Mouse (Mus musculus): ENCODE results near the gene Tmcc1. TPM values are rescaled to one million over a fixed set of nuclear protein-coding genes. Genes with fewer than 3 reads are reported as not detected.

Gene Tmcc1
- polyA plus RNA-seq, 1 experiment from 2014 or later: 28.8 TPM

DNA sequence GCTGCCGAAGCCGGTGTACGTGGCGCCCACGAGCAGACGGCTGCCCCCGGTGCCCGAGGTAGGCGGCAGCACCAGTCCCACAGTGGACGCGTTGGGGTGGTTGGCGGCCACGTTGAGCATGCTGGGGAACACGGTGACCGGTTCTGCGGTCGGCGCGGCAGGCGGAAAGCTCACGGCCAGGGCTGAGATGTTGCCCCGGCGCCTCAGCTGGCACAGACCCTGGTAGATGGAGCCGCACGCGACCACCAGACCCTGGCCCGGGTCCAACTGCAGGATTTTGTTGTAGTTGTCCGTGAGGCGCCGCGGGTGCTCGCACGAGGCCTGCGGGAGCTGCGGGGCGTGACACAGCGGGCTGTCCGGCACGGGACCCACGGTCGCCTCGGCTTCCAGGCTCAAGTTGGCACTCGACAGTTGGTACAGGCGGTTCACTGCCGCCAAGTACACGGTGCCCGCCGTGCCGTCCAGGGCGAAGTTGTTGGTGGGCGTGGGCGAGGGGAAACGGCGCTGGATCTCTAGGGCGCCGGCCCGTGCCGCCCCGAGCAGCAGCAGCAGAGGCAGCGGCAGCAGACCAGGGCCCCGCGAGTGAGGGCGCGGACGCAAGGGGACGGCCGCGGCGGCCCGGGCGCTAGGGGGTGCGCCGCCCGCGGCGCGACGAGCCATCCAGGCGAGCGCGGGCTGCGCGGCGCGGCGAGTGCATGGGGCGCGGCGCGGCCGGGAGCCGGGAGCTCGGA is 199.0 kb downstream of the Tmcc1 start:
- peak overlapping the region; percentile 51 for H3K4me3 ChIP-seq
- no peaks in the 10 kb centered on the region for H3K9me3 ChIP-seq
- peak overlapping the region; percentile 33 for H3K9ac ChIP-seq
- H3K4me2 ChIP-seq: peak overlapping the region; percentile 88
- H3K27me3 ChIP-seq (replicated peaks): peaks cover 47% of the 10 kb centered on the region
- peaks cover 21% of the 10 kb centered on the region for H3K4me1 ChIP-seq
- H3K27ac ChIP-seq: no peak overlapping the region
- no peaks in the 10 kb centered on the region for H3K36me3 ChIP-seq (replicated peaks)
- ATAC-seq (replicated peaks): no peak
- WGBS: under 1% methylated on average over 85 of the region's 93 CpGs

DNA sequence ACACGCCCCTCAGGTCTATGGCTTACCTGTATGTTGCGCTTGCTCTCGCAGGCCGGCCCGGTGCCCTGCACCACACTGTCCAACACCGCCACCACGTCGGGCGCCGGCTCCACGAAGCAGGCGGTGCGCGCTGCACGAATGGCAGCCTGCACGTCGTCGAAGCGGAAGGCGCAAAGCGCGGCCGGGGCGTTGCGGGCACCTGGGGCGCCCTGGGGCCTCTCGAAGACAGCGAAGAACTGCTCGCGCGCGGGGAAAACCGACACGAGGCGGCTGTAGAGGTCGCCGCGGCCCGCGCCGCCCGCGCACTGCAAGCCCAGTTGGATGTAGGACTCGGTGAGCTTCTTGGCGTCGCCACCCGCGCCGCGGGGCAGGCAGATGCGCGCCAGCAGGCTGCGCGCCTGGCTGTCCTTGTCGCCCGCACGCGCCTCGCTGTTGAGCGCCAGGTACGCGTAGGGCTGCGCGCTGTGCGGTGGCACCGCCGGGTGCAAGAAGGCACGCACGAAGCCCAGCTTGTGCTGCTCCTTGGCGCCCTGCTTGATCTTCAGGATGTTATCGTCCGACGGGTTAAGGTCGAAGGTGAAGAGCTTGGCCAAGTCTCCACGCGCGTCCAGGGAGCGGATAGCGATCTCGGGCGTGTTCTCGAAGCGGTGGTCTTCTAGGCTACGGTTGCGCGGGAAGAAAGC is 199.7 kb downstream of the Tmcc1 start:
- peaks cover 21% of the 10 kb centered on the region for H3K4me1 ChIP-seq
- ATAC-seq (replicated peaks): peak; percentile 40; the same call in 1 of the 2 replicates
- no peaks in the 10 kb centered on the region for H3K36me3 ChIP-seq (replicated peaks)
- WGBS: 1% methylated on average over 86 of the region's 86 CpGs
- peak overlapping the region; percentile 33; the same call in 1 of the 2 replicates for H3K9ac ChIP-seq
- H3K9me3 ChIP-seq: no peaks in the 10 kb centered on the region
- H3K27ac ChIP-seq: no peak overlapping the region
- H3K27me3 ChIP-seq (replicated peaks): peaks cover 47% of the 10 kb centered on the region
- peak overlapping the region; percentile 88 for H3K4me2 ChIP-seq
- H3K4me3 ChIP-seq: peak overlapping the region; percentile 51

DNA sequence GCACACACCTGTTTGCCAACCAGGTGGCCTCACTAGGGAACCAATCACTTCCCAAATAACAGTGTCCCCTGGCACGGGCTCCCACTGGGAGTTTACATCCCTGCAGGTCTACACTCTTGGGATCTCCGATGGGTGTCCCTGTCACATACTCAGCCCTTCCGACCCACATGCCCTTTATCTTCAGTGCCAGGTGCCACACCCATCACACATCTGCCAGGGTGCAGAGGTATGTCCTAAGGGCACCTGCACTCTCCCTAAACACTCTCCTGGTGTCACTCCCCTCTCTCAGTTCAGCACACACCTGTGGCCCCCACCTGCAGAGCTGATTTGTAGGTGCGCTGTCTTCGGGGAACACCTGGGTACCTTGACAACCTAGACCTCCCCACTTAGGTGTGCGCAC is 200.3 kb downstream of the Tmcc1 start:
- H3K4me2 ChIP-seq: peak overlapping the region; percentile 88
- H3K27me3 ChIP-seq (replicated peaks): peaks cover 47% of the 10 kb centered on the region
- H3K9me3 ChIP-seq: no peaks in the 10 kb centered on the region
- H3K27ac ChIP-seq: no peak overlapping the region
- H3K4me1 ChIP-seq: peaks cover 21% of the 10 kb centered on the region
- ATAC-seq (replicated peaks): no peak
- 45% methylated on average over 6 of the region's 6 CpGs for WGBS
- no peaks in the 10 kb centered on the region for H3K36me3 ChIP-seq (replicated peaks)
- H3K4me3 ChIP-seq: peak overlapping the region; percentile 51
- no peak overlapping the region; the same call in 1 of the 2 replicates for H3K9ac ChIP-seq

DNA sequence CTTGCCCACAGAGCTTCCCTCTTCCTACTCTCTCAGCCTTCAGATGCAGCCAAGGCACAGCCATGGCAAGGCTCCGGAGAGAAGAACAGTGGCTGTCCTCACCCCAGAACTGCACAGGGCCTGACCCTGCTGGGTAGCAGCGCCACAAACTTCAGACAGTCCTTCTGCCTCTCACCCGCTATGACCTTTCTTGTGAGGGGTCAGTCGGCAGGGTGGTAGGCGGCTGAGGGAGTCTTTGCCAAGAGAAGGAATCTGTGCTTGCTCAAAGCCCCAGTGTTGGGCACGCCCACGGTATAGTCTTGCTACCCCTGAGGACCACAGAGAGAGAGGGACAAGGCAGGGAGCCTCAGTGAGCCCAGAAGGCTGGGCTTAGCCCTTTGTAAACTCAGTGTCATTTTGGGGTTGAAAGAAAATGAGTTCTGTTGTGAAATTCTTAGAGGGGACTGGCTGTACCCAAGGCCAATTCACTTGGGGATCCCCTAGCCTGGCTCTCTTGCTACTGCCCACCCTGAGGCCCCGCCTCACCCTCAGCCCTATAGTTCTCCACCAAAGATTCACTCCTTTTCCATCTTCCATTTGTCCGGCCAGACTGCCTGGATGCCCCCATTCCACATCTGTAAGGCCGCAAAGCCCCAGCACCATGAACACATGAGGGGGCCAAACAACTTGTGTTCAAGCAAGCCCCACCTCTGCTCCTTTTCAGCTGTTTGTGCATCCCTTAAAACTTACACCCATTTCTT is 201.2 kb downstream of the Tmcc1 start:
- 0 out of 2 replicates have a peak overlapping the region, but pooled peaks have one; percentile 2 for H3K4me3 ChIP-seq
- peaks cover 47% of the 10 kb centered on the region for H3K27me3 ChIP-seq (replicated peaks)
- H3K4me2 ChIP-seq: peak overlapping the region; percentile 6; the same call in 1 of the 2 replicates
- H3K9me3 ChIP-seq: no peaks in the 10 kb centered on the region
- WGBS: 35% methylated on average over 10 of the region's 10 CpGs
- H3K9ac ChIP-seq: no peak overlapping the region
- ATAC-seq (replicated peaks): no peak
- H3K36me3 ChIP-seq (replicated peaks): no peaks in the 10 kb centered on the region
- H3K27ac ChIP-seq: no peak overlapping the region
- H3K4me1 ChIP-seq: peaks cover 24% of the 10 kb centered on the region

- Histone ChIP-seq H3K9me3 (no peaks in the 10 kb centered on the region), H3K9ac (no peak overlapping the region), H3K27ac (no peak overlapping the region), H3K4me1 (peaks cover 30% of the 10 kb centered on the region), H3K4me2 (peak overlapping the region; percentile 6; the same call in 1 of the 2 replicates), H3K4me3 (0 out of 2 replicates have a peak overlapping the region, but pooled peaks have one; percentile 2), H3K36me3 (replicated peaks) (no peaks in the 10 kb centered on the region), H3K27me3 (replicated peaks) (peaks cover 47% of the 10 kb centered on the region)
- 31% methylated on average over 13 of the region's 13 CpGs for WGBS
- ATAC-seq (replicated peaks): no peak
Measured at GRCm38 (mm10) chr6:115991108-115991880, 202.0 kb downstream of the Tmcc1 start.

- H3K9me3 ChIP-seq: no peaks in the 10 kb centered on the region
- no peak overlapping the region for H3K4me3 ChIP-seq
- no peaks in the 10 kb centered on the region for H3K36me3 ChIP-seq (replicated peaks)
- H3K4me2 ChIP-seq: no peak overlapping the region
- no peak overlapping the region for H3K9ac ChIP-seq
- WGBS: 86% methylated on average over 9 of the region's 9 CpGs
- no peak overlapping the region for H3K27ac ChIP-seq
- peaks cover 40% of the 10 kb centered on the region for H3K27me3 ChIP-seq (replicated peaks)
- H3K4me1 ChIP-seq: peaks cover 35% of the 10 kb centered on the region
- ATAC-seq (replicated peaks): no peak
Measured at GRCm38 (mm10) chr6:115990479-115990878, 202.8 kb downstream of the Tmcc1 start.

GRCm38 (mm10) chr6:115990056-115990455 is 203.2 kb downstream of the Tmcc1 start:
- 89% methylated on average over 3 of the region's 3 CpGs for WGBS
- Histone ChIP-seq H3K9me3 (no peaks in the 10 kb centered on the region), H3K27ac (no peak overlapping the region), H3K4me3 (no peak overlapping the region), H3K4me2 (no peak overlapping the region), H3K27me3 (replicated peaks) (peaks cover 40% of the 10 kb centered on the region), H3K36me3 (replicated peaks) (no peaks in the 10 kb centered on the region), H3K9ac (no peak overlapping the region), H3K4me1 (peaks cover 37% of the 10 kb centered on the region)
- no peak for ATAC-seq (replicated peaks)

- Histone ChIP-seq H3K4me3 (no peak overlapping the region), H3K9ac (no peak overlapping the region), H3K9me3 (no peaks in the 10 kb centered on the region), H3K36me3 (replicated peaks) (no peaks in the 10 kb centered on the region), H3K27me3 (replicated peaks) (peaks cover 40% of the 10 kb centered on the region), H3K27ac (no peak overlapping the region), H3K4me2 (no peak overlapping the region), H3K4me1 (peaks cover 38% of the 10 kb centered on the region)
- ATAC-seq (replicated peaks): no peak
- WGBS: 66% methylated on average over 4 of the region's 4 CpGs
Measured at GRCm38 (mm10) chr6:115989607-115990006, 203.7 kb downstream of the Tmcc1 start.

DNA sequence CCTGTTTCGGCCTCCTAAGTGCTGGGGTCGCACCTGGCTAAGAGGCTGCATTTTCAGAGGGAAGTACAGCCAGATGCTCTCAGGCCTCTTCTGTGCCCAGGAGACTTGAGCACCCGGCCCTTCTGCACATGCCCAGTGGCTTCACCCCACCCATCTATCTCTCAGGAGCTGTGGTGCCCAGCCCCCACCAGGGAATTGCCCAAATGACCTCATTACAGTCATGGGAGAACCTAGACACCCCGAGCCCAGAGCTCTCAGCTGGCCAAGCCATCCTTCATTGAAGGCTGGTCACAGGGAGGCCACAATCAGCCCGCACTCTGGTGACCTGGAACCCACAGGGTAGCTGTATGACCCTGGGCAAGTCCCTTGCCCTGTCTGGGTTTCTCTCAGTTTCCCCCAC is 204.3 kb downstream of the Tmcc1 start:
- WGBS: 77% methylated on average over 5 of the region's 5 CpGs
- H3K27me3 ChIP-seq (replicated peaks): peaks cover 34% of the 10 kb centered on the region
- H3K4me3 ChIP-seq: no peak overlapping the region
- H3K9me3 ChIP-seq: no peaks in the 10 kb centered on the region
- peaks cover 33% of the 10 kb centered on the region for H3K4me1 ChIP-seq
- no peaks in the 10 kb centered on the region for H3K36me3 ChIP-seq (replicated peaks)
- H3K4me2 ChIP-seq: no peak overlapping the region
- H3K27ac ChIP-seq: no peak overlapping the region
- no peak for ATAC-seq (replicated peaks)
- no peak overlapping the region for H3K9ac ChIP-seq

DNA sequence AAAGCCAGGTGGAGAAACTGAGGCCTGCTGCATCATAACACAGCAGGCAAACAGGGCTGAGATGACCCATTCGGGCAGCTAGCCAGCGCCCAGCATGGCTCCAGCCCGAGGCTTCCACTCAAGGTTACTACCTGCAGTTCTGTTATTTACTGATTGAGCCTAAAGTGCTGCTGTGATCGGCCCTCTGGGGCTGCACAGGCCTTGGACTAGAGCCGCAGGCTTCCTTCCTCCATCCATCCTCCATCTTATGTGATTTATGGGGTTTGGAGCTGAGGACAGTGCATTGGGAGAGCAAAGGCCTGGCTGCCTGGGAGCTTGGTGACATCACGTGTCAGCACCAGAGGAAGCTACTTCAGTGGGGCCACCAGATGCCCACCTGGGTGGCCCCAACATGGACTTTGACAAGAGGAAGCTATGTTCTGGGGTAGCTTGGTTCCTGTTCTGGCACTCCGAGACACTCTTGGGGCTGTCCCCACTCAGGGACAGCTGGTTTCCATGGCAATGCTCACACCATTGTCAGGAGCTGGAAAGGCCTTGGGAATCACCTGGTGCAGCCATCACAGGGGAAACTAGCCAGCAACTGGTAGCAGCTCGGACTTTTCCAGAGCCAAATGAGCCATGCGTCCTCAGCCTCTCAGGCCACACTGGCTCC is 206.1 kb downstream of the Tmcc1 start:
- WGBS: 65% methylated on average over 9 of the region's 9 CpGs
- Histone ChIP-seq H3K9ac (no peak overlapping the region), H3K27ac (no peak overlapping the region), H3K4me1 (peaks cover 22% of the 10 kb centered on the region), H3K27me3 (replicated peaks) (peaks cover 16% of the 10 kb centered on the region), H3K9me3 (no peaks in the 10 kb centered on the region), H3K36me3 (replicated peaks) (no peaks in the 10 kb centered on the region), H3K4me3 (no peak overlapping the region), H3K4me2 (no peak overlapping the region)
- no peak for ATAC-seq (replicated peaks)

DNA sequence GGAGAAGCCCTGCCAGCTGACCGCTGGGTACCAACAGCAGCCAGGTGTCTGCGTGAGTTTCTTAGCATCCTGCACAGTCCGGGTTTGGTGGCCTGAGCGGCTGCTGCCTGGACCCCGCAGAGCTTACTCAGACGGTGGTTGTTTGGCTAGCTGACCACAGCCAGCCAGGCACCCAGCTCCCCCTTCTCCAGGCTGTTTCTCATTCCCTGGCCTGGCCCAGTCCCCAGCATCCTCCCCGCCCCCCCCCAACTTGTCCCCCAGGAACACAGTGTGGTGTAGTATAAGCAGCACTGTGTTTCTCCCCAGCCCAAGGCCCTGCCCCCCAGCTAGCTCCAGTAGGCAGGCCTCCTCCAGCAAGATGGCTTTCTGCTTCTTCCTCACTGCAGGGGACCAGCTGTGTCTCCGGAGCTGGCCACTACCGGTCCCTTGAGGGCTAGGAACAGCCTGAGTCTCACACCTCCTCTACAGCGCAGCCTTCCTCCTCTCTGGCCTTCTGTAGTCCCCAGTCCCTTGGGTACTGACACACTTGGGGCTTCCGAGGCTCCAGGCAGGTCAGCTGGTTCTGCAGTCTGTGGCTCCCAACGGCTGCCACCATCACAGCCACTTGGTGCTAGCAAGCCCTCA is 206.7 kb downstream of the Tmcc1 start:
- Histone ChIP-seq H3K36me3 (replicated peaks) (no peaks in the 10 kb centered on the region), H3K4me3 (no peak overlapping the region), H3K4me1 (peaks cover 22% of the 10 kb centered on the region), H3K27ac (no peak overlapping the region), H3K4me2 (no peak overlapping the region), H3K9ac (no peak overlapping the region), H3K27me3 (replicated peaks) (peaks cover 10% of the 10 kb centered on the region), H3K9me3 (no peaks in the 10 kb centered on the region)
- 41% methylated on average over 12 of the region's 12 CpGs for WGBS
- no peak for ATAC-seq (replicated peaks)
